Comparison of ENCODE assay signal across 8 mouse cellular contexts in the genomic region with DNA sequence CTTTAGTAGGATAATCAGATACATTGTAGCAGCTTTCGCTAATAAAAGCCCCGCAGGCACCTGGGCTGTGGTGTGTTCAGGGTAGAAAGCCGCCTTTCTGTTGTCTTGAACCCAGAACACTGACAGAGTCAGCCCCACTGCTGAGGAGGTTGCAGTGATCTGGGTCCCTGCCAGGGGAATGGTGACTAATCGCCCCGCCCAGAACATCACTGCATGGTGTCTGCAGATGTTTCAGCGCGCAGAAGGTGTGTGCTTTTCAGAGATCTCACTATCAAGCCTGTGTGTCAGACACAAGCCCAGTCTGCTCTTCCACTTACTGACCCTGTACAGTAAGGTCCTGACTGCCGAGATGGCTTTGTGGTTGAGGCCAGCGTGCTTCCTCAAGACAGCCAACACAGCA.
DNase-seq lines count a peak whose midpoint lies in the region; TF ChIP-seq lines count a peak whose summit lies in the region.
"Had no signal": no experiment of that assay in that cellular context is flagged by ENCODE, and none has a peak within 500 bp of the region (broad histone marks: within the 10 kb centered on the region; RNA-seq: fewer than 3 reads in every experiment).

No protein-coding gene starts in this region.

- no peak overlapping the region for H3K4me3 ChIP-seq in ES-E14 (ENCODE audit: insufficient read depth in 1 of 2, low read depth in 1 of 2, low read length in 2 of 2, poor library complexity in 1 of 2, severe bottlenecking in 1 of 2)
- H3K4me3 ChIP-seq: lung, embryonic 15.5 days had no signal

- peaks cover 0 to 25% of the 10 kb centered on the region in 2 experiments; a peak in 2 of 4 replicates for H3K4me1 ChIP-seq in ES-E14 (ENCODE audit: control insufficient read depth in 2 of 2, insufficient read depth in 2 of 2, low read length in 2 of 2, poor library complexity in 1 of 2)

- H3K36me3 ChIP-seq in ES-E14 (ENCODE audit: control insufficient read depth, insufficient read depth, low read length, poor library complexity, severe bottlenecking) = peaks cover 7% of the 10 kb centered on the region; the same call in 1 of the 2 replicates

- DNase-seq in heart, postnatal 14 days = peak; percentile 25 to 30
- no peak for DNase-seq in heart, adult 9 months (ENCODE audit: low spot score in 2 of 2)
- DNase-seq in 3T3-L1 (ENCODE audit: low read depth, low spot score) (peak; percentile 76), ES-E14 (ENCODE audit: low read depth, low spot score) (no peak)
- DNase-seq in cerebellum, postnatal 25 days = peak; percentile 49 to 69
- DNase-seq in neural tube, embryonic 10.5 days (ENCODE audit: extremely low spot score, low spot score) = no peak
- no peak for DNase-seq in right cerebral cortex, postnatal 4 days

- intact Hi-C loops in heart, postnatal 14 days (cut with DNase I) = loop anchor here (5.0 kb wide), 1 partner anchor 224 kb away; no protein-coding TSS in a partner anchor

- no peak overlapping the region for H3K27ac ChIP-seq in ES-E14 (ENCODE audit: insufficient read depth, low read depth, low read length, poor library complexity, severe bottlenecking)
- H3K27ac ChIP-seq: lung, embryonic 15.5 days had no signal

- H3K9ac ChIP-seq in ES-E14 (ENCODE audit: insufficient read depth, low read depth, low read length, poor library complexity, severe bottlenecking) = peak overlapping the region; percentile 19; the same call in 1 of the 2 replicates
- H3K9ac ChIP-seq: lung, embryonic 15.5 days had no signal

- in situ Hi-C loops in ES-E14 (cut with MboI; ENCODE audit: low sequenced_read_pairs in 2 of 2, unreplicated experiment in 2 of 2) = no loop called here

- no peaks in the 10 kb centered on the region for H3K9me3 ChIP-seq in ES-E14 (ENCODE audit: control insufficient read depth, insufficient read depth, low read depth, low read length)
- H3K9me3 ChIP-seq: lung, embryonic 15.5 days had no signal

TF ChIP-seq in ES-E14, 5 proteins besides CTCF, POLR2A, EP300 and RAD21:
- TF ChIP-seq CHD2 (IDR thresholded peaks at IDR 0.05; ENCODE audit: low read depth, low read length) (no peak), ZNF384 (IDR thresholded peaks at IDR 0.05; ENCODE audit: low read depth, low read length) (no peak), HCFC1 (IDR thresholded peaks at IDR 0.05; ENCODE audit: borderline replicate concordance, insufficient read depth, low read length) (no peak), MAFK (IDR thresholded peaks at IDR 0.05; ENCODE audit: insufficient read depth, low read depth, low read length) (no peak), ZC3H11A (IDR thresholded peaks at IDR 0.05; ENCODE audit: borderline replicate concordance, low read depth, low read length) (no peak)

Comparison
In these comparisons a context has a peak if more than half of its experiments do, and no peak if none do; other contexts are left out.
1. DNase-seq: peak in heart, postnatal 14 days (2 of 2), 3T3-L1 (single experiment) and cerebellum, postnatal 25 days (2 of 2); none in heart, adult 9 months (0 of 2), ES-E14 (single experiment), neural tube, embryonic 10.5 days (single experiment) and right cerebral cortex, postnatal 4 days (single experiment).